Mouse (Mus musculus) small intestine, adult 2 months (tissue): ENCODE measurements around the gene S100a2. TPM values are rescaled to one million over a fixed set of nuclear protein-coding genes. Genes with fewer than 3 reads are reported as not detected.

ENCODE experiments used
- H3K27ac ChIP-seq: fragments of 200-500 bp; 2 replicates; pipeline ENCODE4 v1.5.1; 2012; ENCODE audit warnings: low read depth, low read length, control low read depth, inconsistent platforms; ENCODE audit not compliant: insufficient read depth
- H3K27me3 ChIP-seq: fragments of 200-500 bp; 2 replicates; pipeline ENCODE4 v1.6.1; 2012; ENCODE audit warnings: mild to moderate bottlenecking, moderate library complexity, low read length, inconsistent platforms; ENCODE audit not compliant: control insufficient read depth, insufficient read depth
- H3K36me3 ChIP-seq: fragments of 200-500 bp; 2 replicates; pipeline ENCODE4 v1.6.1; 2012; ENCODE audit warnings: mild to moderate bottlenecking, low read length, control low read depth, inconsistent platforms; ENCODE audit not compliant: control insufficient read depth, insufficient read depth
- H3K4me1 ChIP-seq: fragments of 200-500 bp; 2 replicates; pipeline ENCODE4 v1.6.1; 2012; ENCODE audit warnings: low read length, inconsistent platforms, mixed read lengths; ENCODE audit not compliant: control insufficient read depth, insufficient read depth, insufficient read length
- H3K4me3 ChIP-seq: fragments of 200-500 bp; 2 replicates; pipeline ENCODE4 v1.5.1; 2012; ENCODE audit warnings: low read depth, mild to moderate bottlenecking, control low read depth, inconsistent platforms, low read length, moderate library complexity
- CTCF ChIP-seq: fragments of 200-500 bp; IDR thresholded peaks from 2 replicates; pipeline ENCODE4 v1.5.1; 2012; ENCODE audit warnings: low read depth, mild to moderate bottlenecking, control low read depth, inconsistent platforms, low read length, moderate library complexity, mixed read lengths; ENCODE audit not compliant: insufficient replicate concordance, insufficient read length; ENCODE audit errors: extremely low read depth
- POLR2A ChIP-seq: fragments of 200-500 bp; IDR thresholded peaks from 2 replicates; pipeline ENCODE4 v1.6.1; 2012; ENCODE audit warnings: low read depth, mild to moderate bottlenecking, control low read depth, inconsistent platforms, low read length, moderate library complexity
- WGBS: fragments of 180-500 bp; shearing (Covaris S2); methylation state at CpG from one replicate; pipeline ENCODE4 v1.1.7; 2018; 5-methylcytosine and 5-hydroxymethylcytosine counted together
- polyA plus RNA-seq: library from polyadenylated mRNA; depleted of rRNA; stranded (reverse); fragments of >200 nt; gene quantifications from 2 replicates; pipeline ENCODE4 v1.2.3, GENCODE M21; 2012

Gene S100a2
- polyA plus RNA-seq, 1 experiment: not detected

GRCm38 (mm10) chr3:90626266-90627021 lies 36.4 kb downstream of the S100a2 start:
- Histone ChIP-seq H3K27ac (peak overlapping the region; percentile 47), H3K36me3 (no peaks in the 10 kb centered on the region), H3K27me3 (no peaks in the 10 kb centered on the region), H3K4me1 (peaks cover 18% of the 10 kb centered on the region), H3K4me3 (no peak overlapping the region)
- no peak for TF ChIP-seq CTCF
- TF ChIP-seq POLR2A: no peak
- WGBS: 26% methylated on average over 9 of the region's 9 CpGs

- H3K4me1 ChIP-seq: peaks cover 18% of the 10 kb centered on the region
- 66% methylated on average over 5 of the region's 5 CpGs for WGBS
- no peaks in the 10 kb centered on the region for H3K36me3 ChIP-seq
- TF ChIP-seq POLR2A (no peak), CTCF (no peak)
- no peak overlapping the region for H3K4me3 ChIP-seq
- no peaks in the 10 kb centered on the region for H3K27me3 ChIP-seq
- H3K27ac ChIP-seq: no peak overlapping the region; the same call in 1 of the 2 replicates
Observed at GRCm38 (mm10) chr3:90627366-90627765, 37.3 kb downstream of the S100a2 start.

- peaks cover 18% of the 10 kb centered on the region for H3K4me1 ChIP-seq
- H3K36me3 ChIP-seq: no peaks in the 10 kb centered on the region
- 45% methylated on average over 4 of the region's 4 CpGs for WGBS
- H3K4me3 ChIP-seq: no peak overlapping the region
- H3K27me3 ChIP-seq: no peaks in the 10 kb centered on the region
- TF ChIP-seq POLR2A (no peak), CTCF (peak; percentile 74; the same call in 1 of the 2 replicates)
- H3K27ac ChIP-seq: no peak overlapping the region
Observed at GRCm38 (mm10) chr3:90627807-90628206, 37.8 kb downstream of the S100a2 start.

- Histone ChIP-seq H3K4me3 (no peak overlapping the region), H3K27me3 (no peaks in the 10 kb centered on the region), H3K27ac (no peak overlapping the region), H3K4me1 (peaks cover 11% of the 10 kb centered on the region), H3K36me3 (no peaks in the 10 kb centered on the region)
- WGBS: 90% methylated on average over 2 of the region's 2 CpGs
- TF ChIP-seq CTCF (no peak), POLR2A (no peak)
Observed at GRCm38 (mm10) chr3:90629298-90629697, 39.3 kb downstream of the S100a2 start.

GRCm38 (mm10) chr3:90631984-90632383 lies 41.9 kb downstream of the S100a2 start:
- 80% methylated on average over 2 of the region's 2 CpGs for WGBS
- no peak overlapping the region for H3K4me3 ChIP-seq
- H3K27me3 ChIP-seq: no peaks in the 10 kb centered on the region
- H3K36me3 ChIP-seq: no peaks in the 10 kb centered on the region
- TF ChIP-seq CTCF: no peak
- TF ChIP-seq POLR2A: no peak
- peaks cover 3% of the 10 kb centered on the region; the same call in 1 of the 2 replicates for H3K4me1 ChIP-seq
- H3K27ac ChIP-seq: no peak overlapping the region

GRCm38 (mm10) chr3:90638511-90639275 lies 48.6 kb downstream of the S100a2 start:
- Histone ChIP-seq H3K27ac (no peak overlapping the region), H3K4me1 (no peaks in the 10 kb centered on the region), H3K36me3 (no peaks in the 10 kb centered on the region), H3K4me3 (no peak overlapping the region), H3K27me3 (no peaks in the 10 kb centered on the region)
- no peak for TF ChIP-seq CTCF
- TF ChIP-seq POLR2A: no peak
- 35% methylated on average over 1 of the region's 1 CpGs for WGBS

- TF ChIP-seq POLR2A (no peak), CTCF (peak; percentile 60; the same call in 1 of the 2 replicates)
- no peaks in the 10 kb centered on the region for H3K36me3 ChIP-seq
- H3K4me1 ChIP-seq: no peaks in the 10 kb centered on the region
- no peak overlapping the region for H3K4me3 ChIP-seq
- no peaks in the 10 kb centered on the region for H3K27me3 ChIP-seq
- H3K27ac ChIP-seq: no peak overlapping the region
- WGBS: 55% methylated on average over 7 of the region's 7 CpGs
Observed at GRCm38 (mm10) chr3:90639511-90640154, 49.6 kb downstream of the S100a2 start.
